Mouse (Mus musculus) heart, embryonic 14.5 days (tissue): ENCODE measurements around the gene Smyd1. TPM values are rescaled to one million over a fixed set of nuclear protein-coding genes. Genes with fewer than 3 reads are reported as not detected.

ENCODE experiments used
- ATAC-seq: fragments of 200-750 bp; cut with Nextera tagmentation; 2 replicates; pipeline ENCODE4 v1.8.0; 2017; ENCODE audit warnings: low read depth, moderate TSS enrichment; ENCODE audit not compliant: insufficient number of reproducible peaks, insufficient read depth, low FRiP score
- H3K27ac ChIP-seq, 2 experiments: fragments of 200-500 bp in 1 of 2; fragments of 300-500 bp in 1 of 2; sonication (generic) in 1 of 2; replicated peaks in 1 of 2; 2 replicates each; pipeline ENCODE4 v1.5.1; 2012 to 2014; ENCODE audit warnings: low read depth in 2 of 2, low read length in 2 of 2, control low read depth in 1 of 2, mild to moderate bottlenecking in 1 of 2, mixed read lengths in 1 of 2; ENCODE audit not compliant: control insufficient read depth in 1 of 2, insufficient read depth in 1 of 2
- H3K27me3 ChIP-seq: fragments of 300-500 bp; sonication (generic); 2 replicates; pipeline ENCODE4 v1.6.1; 2014; ENCODE audit warnings: mild to moderate bottlenecking, low read length, control low read depth; ENCODE audit not compliant: control insufficient read depth, insufficient read depth
- H3K36me3 ChIP-seq: fragments of 300-500 bp; sonication (generic); 2 replicates; pipeline ENCODE4 v1.6.1; 2014; ENCODE audit warnings: mild to moderate bottlenecking, control low read depth, low read length, mixed read lengths; ENCODE audit not compliant: control insufficient read depth, insufficient read depth
- H3K4me1 ChIP-seq, 2 experiments: fragments of 200-500 bp in 1 of 2; fragments of 300-500 bp in 1 of 2; sonication (generic) in 1 of 2; 2 replicates each; pipeline ENCODE4 v1.6.1; 2012 to 2014; ENCODE audit warnings: low read length in 2 of 2, control low read depth in 1 of 2, mixed read lengths in 1 of 2; ENCODE audit not compliant: control insufficient read depth in 2 of 2, insufficient read depth in 2 of 2
- H3K4me2 ChIP-seq: fragments of 300-500 bp; sonication (generic); 2 replicates; pipeline ENCODE4 v1.6.1; 2014; ENCODE audit warnings: mild to moderate bottlenecking, low read length
- H3K4me3 ChIP-seq, 2 experiments: fragments of 200-500 bp in 1 of 2; fragments of 300-500 bp in 1 of 2; sonication (generic) in 1 of 2; 2 replicates each; pipeline ENCODE4 v1.5.1; 2012 to 2014; ENCODE audit warnings: low read length in 2 of 2, mild to moderate bottlenecking in 2 of 2, control low read depth in 1 of 2, low read depth in 1 of 2, moderate library complexity in 1 of 2; ENCODE audit not compliant: control insufficient read depth in 1 of 2, insufficient read depth in 1 of 2
- H3K9ac ChIP-seq: fragments of 300-500 bp; sonication (generic); 2 replicates; pipeline ENCODE4 v1.6.1; 2014; ENCODE audit warnings: mild to moderate bottlenecking, low read length
- H3K9me3 ChIP-seq: fragments of 300-500 bp; sonication (generic); 2 replicates; pipeline ENCODE4 v1.6.1; 2016; ENCODE audit warnings: low read length, control low read depth; ENCODE audit not compliant: control insufficient read depth
- WGBS: fragments of 180-500 bp; shearing (Covaris S2); extraction: QIAGEN DNeasy Blood & Tissue Kit; methylation state at CpG from one replicate; pipeline ENCODE4 v1.1.7; 2014; 5-methylcytosine and 5-hydroxymethylcytosine counted together
- polyA plus RNA-seq: library from polyadenylated mRNA; unstranded; fragments of >200 nt; fragmentation: Nextera tagmentation; extraction: Ambion mirVana; gene quantifications from 2 replicates; pipeline ENCODE4 v1.2.1, GENCODE M21; 2014

Gene Smyd1
- polyA plus RNA-seq = 136 and 147 TPM in 2 replicates

- no peak within 1 kb of the TSS for H3K4me2 ChIP-seq
- H3K36me3 ChIP-seq = no peaks in the 10 kb centered on the region
- no peaks in the 10 kb centered on the region for H3K27me3 ChIP-seq
- no peak within 1 kb of the TSS for H3K9ac ChIP-seq
- no peaks in the 10 kb centered on the region for H3K4me1 ChIP-seq
- ATAC-seq = no peak
- H3K27ac ChIP-seq = no peak within 1 kb of the TSS
- 79% methylated on average over 3 of the region's 3 CpGs for WGBS
- H3K9me3 ChIP-seq = no peaks in the 10 kb centered on the region
- no peak within 1 kb of the TSS for H3K4me3 ChIP-seq
These were observed at the start of gene Smyd1 for GRCm38 (mm10) chr6:71321826-71322283. Gene Smyd1 (minus strand): TSS chr6:71322233.

- Histone ChIP-seq H3K4me1 (no peaks in the 10 kb centered on the region), H3K9ac (no peak overlapping the region), H3K36me3 (no peaks in the 10 kb centered on the region), H3K27ac (no peak overlapping the region), H3K4me3 (no peak overlapping the region), H3K27me3 (no peaks in the 10 kb centered on the region), H3K4me2 (no peak overlapping the region), H3K9me3 (no peaks in the 10 kb centered on the region)
- WGBS = 88% methylated on average over 5 of the region's 5 CpGs
- no peak for ATAC-seq
These were observed 49.1 kb upstream of the Smyd1 start for GRCm38 (mm10) chr6:71371085-71371605.

GRCm38 (mm10) chr6:71369416-71369815, 47.4 kb upstream of the Smyd1 start:
- Histone ChIP-seq H3K27me3 (no peaks in the 10 kb centered on the region), H3K9ac (no peak overlapping the region), H3K27ac (no peak overlapping the region), H3K36me3 (no peaks in the 10 kb centered on the region), H3K9me3 (no peaks in the 10 kb centered on the region), H3K4me3 (no peak overlapping the region), H3K4me2 (no peak overlapping the region), H3K4me1 (no peaks in the 10 kb centered on the region)
- no peak for ATAC-seq
- WGBS = 85% methylated on average over 6 of the region's 6 CpGs

GRCm38 (mm10) chr6:71363995-71364394, 42.0 kb upstream of the Smyd1 start:
- 73% methylated on average over 2 of the region's 2 CpGs for WGBS
- H3K4me3 ChIP-seq = no peak overlapping the region
- no peak overlapping the region for H3K27ac ChIP-seq
- no peak for ATAC-seq
- H3K9me3 ChIP-seq = no peaks in the 10 kb centered on the region
- peaks cover 0 to 2% of the 10 kb centered on the region in 2 experiments; a peak in 1 of 4 replicates for H3K4me1 ChIP-seq
- H3K36me3 ChIP-seq = no peaks in the 10 kb centered on the region
- no peak overlapping the region for H3K4me2 ChIP-seq
- H3K9ac ChIP-seq = no peak overlapping the region
- H3K27me3 ChIP-seq = no peaks in the 10 kb centered on the region

GRCm38 (mm10) chr6:71361156-71361670, 39.2 kb upstream of the Smyd1 start:
- WGBS = 73% methylated on average over 10 of the region's 10 CpGs
- H3K27ac ChIP-seq = no peak overlapping the region
- H3K4me1 ChIP-seq = peaks cover 0 to 2% of the 10 kb centered on the region in 2 experiments; a peak in 1 of 4 replicates
- H3K9ac ChIP-seq = no peak overlapping the region
- H3K36me3 ChIP-seq = no peaks in the 10 kb centered on the region
- H3K4me3 ChIP-seq = no peak overlapping the region
- no peak overlapping the region for H3K4me2 ChIP-seq
- H3K9me3 ChIP-seq = no peaks in the 10 kb centered on the region
- ATAC-seq = no peak
- no peaks in the 10 kb centered on the region for H3K27me3 ChIP-seq

- ATAC-seq = no peak
- Histone ChIP-seq H3K36me3 (no peaks in the 10 kb centered on the region), H3K4me2 (no peak overlapping the region), H3K4me1 (peaks cover 0 to 2% of the 10 kb centered on the region in 2 experiments; a peak in 1 of 4 replicates), H3K4me3 (no peak overlapping the region), H3K27ac (no peak overlapping the region), H3K9ac (no peak overlapping the region), H3K27me3 (no peaks in the 10 kb centered on the region), H3K9me3 (no peaks in the 10 kb centered on the region)
- 49% methylated on average over 5 of the region's 5 CpGs for WGBS
These were observed 38.7 kb upstream of the Smyd1 start for GRCm38 (mm10) chr6:71360751-71361150.

- 73% methylated on average over 4 of the region's 4 CpGs for WGBS
- Histone ChIP-seq H3K27ac (no peak overlapping the region), H3K9me3 (no peaks in the 10 kb centered on the region), H3K4me2 (no peak overlapping the region), H3K4me3 (no peak overlapping the region), H3K9ac (no peak overlapping the region), H3K27me3 (no peaks in the 10 kb centered on the region), H3K4me1 (peaks cover 0 to 2% of the 10 kb centered on the region in 2 experiments; a peak in 1 of 4 replicates), H3K36me3 (no peaks in the 10 kb centered on the region)
- no peak for ATAC-seq
These were observed 38.2 kb upstream of the Smyd1 start for GRCm38 (mm10) chr6:71360221-71360620.

GRCm38 (mm10) chr6:71357493-71357892, 35.5 kb upstream of the Smyd1 start:
- no peak overlapping the region for H3K4me3 ChIP-seq
- H3K4me2 ChIP-seq = no peak overlapping the region
- peaks cover 0 to 2% of the 10 kb centered on the region in 2 experiments; a peak in 1 of 4 replicates for H3K4me1 ChIP-seq
- no peaks in the 10 kb centered on the region for H3K27me3 ChIP-seq
- H3K9ac ChIP-seq = no peak overlapping the region
- no peak for ATAC-seq
- H3K9me3 ChIP-seq = no peaks in the 10 kb centered on the region
- H3K36me3 ChIP-seq = no peaks in the 10 kb centered on the region
- no peak overlapping the region for H3K27ac ChIP-seq
- 86% methylated on average over 7 of the region's 7 CpGs for WGBS
